Comparison of ENCODE assay signal across 32 mouse cellular contexts in the genomic region with DNA sequence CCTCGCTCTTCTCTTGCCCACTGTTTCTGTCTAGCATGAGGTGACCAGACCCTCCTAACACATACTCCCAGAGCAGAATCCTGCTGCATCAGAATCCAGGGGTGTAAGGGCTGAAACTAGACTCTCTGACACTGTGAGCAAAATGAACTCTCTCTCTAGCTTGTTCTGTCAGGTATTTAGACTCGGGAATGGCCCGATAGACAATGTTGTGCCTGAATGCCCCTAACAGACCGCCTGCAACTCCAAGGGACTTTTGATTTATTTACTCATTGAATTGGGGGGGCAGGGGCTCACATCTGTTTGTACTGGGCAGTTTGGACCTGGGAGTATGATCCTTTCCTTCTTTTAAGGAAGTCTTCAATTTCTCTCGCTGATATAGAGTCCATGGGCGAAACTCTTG.
"Had no signal": no experiment of that assay in that cellular context is flagged by ENCODE, and none has a peak within 500 bp of the region (broad histone marks: within the 10 kb centered on the region; RNA-seq: fewer than 3 reads in every experiment).

No protein-coding gene starts in this region.

- H3K9me3 ChIP-seq: limb, embryonic 10.5 days; limb, embryonic 12.5 days; limb, embryonic 13.5 days; limb, embryonic 15.5 days; liver, embryonic 12.5 days; liver, embryonic 13.5 days; liver, embryonic 15.5 days; lung, embryonic 15.5 days; midbrain, embryonic 10.5 days; midbrain, embryonic 12.5 days; midbrain, embryonic 13.5 days; midbrain, embryonic 15.5 days; neural tube, embryonic 12.5 days had no signal

- H3K4me1 ChIP-seq: limb, embryonic 12.5 days; limb, embryonic 13.5 days; limb, embryonic 15.5 days; liver, embryonic 12.5 days; liver, embryonic 13.5 days; liver, embryonic 15.5 days; lung, embryonic 15.5 days; megakaryocyte, embryonic 14.5 days had no signal

- H3K27ac ChIP-seq: limb, embryonic 10.5 days; limb, embryonic 12.5 days; limb, embryonic 13.5 days; limb, embryonic 15.5 days; liver, embryonic 12.5 days; liver, embryonic 13.5 days; liver, embryonic 14.5 days; liver, embryonic 15.5 days; lung, embryonic 15.5 days; macrophage; midbrain, embryonic 10.5 days; midbrain, embryonic 12.5 days; midbrain, embryonic 13.5 days; midbrain, embryonic 15.5 days; neural tube, embryonic 12.5 days had no signal

- H3K4me2 ChIP-seq: limb, embryonic 12.5 days; limb, embryonic 13.5 days; limb, embryonic 15.5 days; liver, embryonic 11.5 days; liver, embryonic 12.5 days; liver, embryonic 13.5 days; liver, embryonic 15.5 days; lung, embryonic 14.5 days; lung, embryonic 15.5 days; midbrain, embryonic 11.5 days; midbrain, embryonic 12.5 days; midbrain, embryonic 13.5 days; midbrain, embryonic 15.5 days; neural tube, embryonic 12.5 days had no signal

- DNase-seq: left cerebral cortex, postnatal 4 days; liver; liver, embryonic 13.5 days; liver, postnatal 0 days; lung, adult 18-20 months; lung, adult 2 months; lung, embryonic 14.5 days; lung, postnatal 10 days; lung, postnatal 14 days; lung, postnatal 36 days; lung, postnatal 4 days; midbrain, embryonic 14.5 days had no signal

- H3K27me3 ChIP-seq: limb, embryonic 12.5 days; limb, embryonic 13.5 days; limb, embryonic 15.5 days; liver, embryonic 12.5 days; liver, embryonic 13.5 days; liver, embryonic 15.5 days; lung, embryonic 15.5 days; megakaryocyte, embryonic 14.5 days; midbrain, embryonic 13.5 days; midbrain, embryonic 15.5 days; neural tube, embryonic 12.5 days had no signal

- H3K4me3 ChIP-seq: limb, embryonic 10.5 days; limb, embryonic 12.5 days; limb, embryonic 13.5 days; limb, embryonic 15.5 days; liver, embryonic 12.5 days; liver, embryonic 13.5 days; liver, embryonic 15.5 days; lung, embryonic 15.5 days; midbrain, embryonic 10.5 days; midbrain, embryonic 12.5 days; midbrain, embryonic 13.5 days; midbrain, embryonic 15.5 days; myocyte; neural tube, embryonic 12.5 days had no signal

- H3K36me3 ChIP-seq: limb, embryonic 10.5 days; limb, embryonic 12.5 days; limb, embryonic 13.5 days; limb, embryonic 15.5 days; liver, embryonic 12.5 days; liver, embryonic 13.5 days; liver, embryonic 15.5 days; lung, embryonic 15.5 days; midbrain, embryonic 10.5 days; midbrain, embryonic 12.5 days; midbrain, embryonic 13.5 days; midbrain, embryonic 15.5 days; neural tube, embryonic 12.5 days had no signal

- H3K9ac ChIP-seq: limb, embryonic 12.5 days; limb, embryonic 13.5 days; limb, embryonic 15.5 days; liver, embryonic 12.5 days; liver, embryonic 13.5 days; liver, embryonic 14.5 days; liver, embryonic 15.5 days; liver, postnatal 0 days; lung, embryonic 14.5 days; lung, embryonic 15.5 days; midbrain, embryonic 12.5 days; midbrain, embryonic 13.5 days; midbrain, embryonic 15.5 days; neural tube, embryonic 12.5 days had no signal

- ATAC-seq: liver, embryonic 12.5 days; liver, postnatal 0 days; lung, postnatal 0 days; midbrain, embryonic 13.5 days; midbrain, embryonic 15.5 days; midbrain, embryonic 16.5 days had no signal
